Mouse (Mus musculus) midbrain, embryonic 12.5 days (tissue): ENCODE measurements at regions not wholly inside any gene's neighbourhood (a gene's known extent, or its start where the extent isn't known, plus 50 kb on each side); places are given as distances from the start of the nearest gene placed in this dataset.

Experiments used
- ATAC-seq: fragments of 200-750 bp; cut with Nextera tagmentation; 2 replicates; pipeline ENCODE4 v1.8.0; 2017; ENCODE audit warnings: low read depth, moderate TSS enrichment, moderate library complexity; ENCODE audit not compliant: low FRiP score
- H3K27ac ChIP-seq: fragments of 300-500 bp; sonication (generic); replicated peaks from 2 replicates; pipeline ENCODE4 v1.5.1; 2016; ENCODE audit warnings: mild to moderate bottlenecking
- H3K27me3 ChIP-seq: fragments of 300-500 bp; sonication (generic); 2 replicates; pipeline ENCODE4 v1.6.1; 2016; ENCODE audit warnings: mild to moderate bottlenecking
- H3K36me3 ChIP-seq: fragments of 300-500 bp; sonication (generic); 2 replicates; pipeline ENCODE4 v1.6.1; 2016
- H3K4me1 ChIP-seq: fragments of 300-500 bp; sonication (generic); 2 replicates; pipeline ENCODE4 v1.6.1; 2016
- H3K4me2 ChIP-seq: fragments of 300-500 bp; sonication (generic); replicated peaks from 2 replicates; pipeline ENCODE4 v1.6.1; 2016; ENCODE audit warnings: mild to moderate bottlenecking, moderate library complexity
- H3K4me3 ChIP-seq: fragments of 300-500 bp; sonication (generic); 2 replicates; pipeline ENCODE4 v1.5.1; 2016; ENCODE audit warnings: mild to moderate bottlenecking
- H3K9ac ChIP-seq: fragments of 300-500 bp; sonication (generic); replicated peaks from 2 replicates; pipeline ENCODE4 v1.6.1; 2016; ENCODE audit warnings: mild to moderate bottlenecking, moderate library complexity
- H3K9me3 ChIP-seq: fragments of 300-500 bp; sonication (generic); 2 replicates; pipeline ENCODE4 v1.6.1; 2016; ENCODE audit warnings: mild to moderate bottlenecking
- WGBS: fragments of 180-500 bp; shearing (Covaris S2); methylation state at CpG from one replicate; pipeline ENCODE4 v1.1.7; 2016; 5-methylcytosine and 5-hydroxymethylcytosine counted together

DNA sequence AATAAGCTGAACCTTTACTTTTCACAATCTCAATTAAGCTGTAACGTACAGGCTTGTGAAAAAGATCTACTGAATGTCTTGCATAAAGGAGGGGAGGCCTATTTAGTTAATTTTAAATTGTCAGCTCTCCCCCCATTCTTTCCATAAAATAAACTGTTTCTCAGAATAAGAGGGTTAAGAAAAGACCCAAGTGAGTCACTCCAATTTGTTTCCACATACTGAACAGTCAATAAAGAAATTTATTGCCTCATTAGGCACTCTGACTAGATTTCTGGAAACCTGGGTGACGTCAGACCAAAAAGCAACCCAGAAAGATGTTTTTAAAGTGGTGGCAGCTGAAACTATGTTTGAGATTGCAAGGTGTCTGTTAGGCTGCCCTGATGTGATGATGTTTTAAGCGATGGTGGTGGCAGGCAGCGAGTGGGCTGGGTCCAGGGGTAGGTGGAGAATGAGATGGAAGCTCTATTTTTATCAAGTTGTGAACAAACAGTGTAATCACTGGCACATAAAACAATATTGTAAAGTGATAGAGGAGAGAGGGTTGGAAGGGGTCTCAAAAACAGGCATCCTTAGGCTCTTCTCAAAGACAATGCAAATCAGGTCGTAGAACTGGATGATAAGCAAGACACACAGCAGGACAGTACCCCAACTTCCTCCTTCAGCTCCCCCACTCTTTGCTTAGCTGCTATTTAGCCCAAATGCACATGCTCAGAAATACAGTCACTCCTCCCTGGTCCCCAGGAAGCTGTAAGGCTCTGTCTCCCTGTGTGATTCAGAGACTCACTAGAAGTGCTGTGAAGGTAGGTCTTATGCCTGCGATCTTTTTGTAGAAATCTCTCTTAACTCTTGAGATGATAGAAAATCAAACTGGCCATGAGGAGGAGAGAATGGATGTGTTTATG is 288.0 kb downstream of the Usp25 start:
- H3K4me3 ChIP-seq = no peak overlapping the region
- WGBS = 71% methylated on average over 6 of the region's 6 CpGs

DNA sequence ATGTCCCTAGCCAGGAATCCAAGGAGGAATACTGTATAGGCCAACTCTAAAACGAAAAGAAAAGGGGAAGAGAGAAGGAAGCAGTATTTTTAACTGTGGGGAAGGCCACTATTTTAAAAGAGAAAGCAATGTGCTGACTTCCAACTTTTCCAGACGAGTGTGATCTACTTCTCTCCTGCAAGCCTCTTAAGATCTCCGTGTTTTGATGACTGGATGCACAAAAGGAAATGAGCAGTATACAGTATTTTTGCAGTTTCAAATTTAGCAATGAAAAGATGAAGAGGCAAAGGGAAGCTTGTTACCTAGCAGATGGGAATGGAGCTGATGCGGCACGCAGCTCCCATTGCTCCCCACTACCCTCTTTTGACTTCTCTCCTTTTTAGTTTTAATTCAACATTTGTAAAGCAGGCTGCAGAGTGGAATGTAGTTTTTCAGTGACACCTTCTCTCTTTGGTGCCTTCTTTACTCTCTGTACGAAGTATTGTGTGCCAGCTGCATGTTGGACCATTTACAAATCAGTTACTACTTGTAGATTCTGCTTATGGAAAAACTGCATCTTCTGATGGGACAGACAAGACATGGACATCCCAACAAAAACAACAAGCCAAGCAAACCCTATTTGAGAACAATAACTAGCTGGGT is 287.2 kb downstream of the Usp25 start:
- no peak overlapping the region for H3K4me3 ChIP-seq
- H3K36me3 ChIP-seq = no peaks in the 10 kb centered on the region
- 75% methylated on average over 6 of the region's 6 CpGs for WGBS
- no peak overlapping the region for H3K27ac ChIP-seq
- H3K4me1 ChIP-seq = peaks cover 11% of the 10 kb centered on the region; the same call in 1 of the 2 replicates
- no peaks in the 10 kb centered on the region for H3K27me3 ChIP-seq
- no peak for ATAC-seq
- H3K9me3 ChIP-seq = no peaks in the 10 kb centered on the region
- H3K9ac ChIP-seq = no peak overlapping the region
- no peak overlapping the region for H3K4me2 ChIP-seq

More for the DNA sequence above, 288.0 kb downstream of the Usp25 start:
- Histone ChIP-seq H3K36me3 (no peaks in the 10 kb centered on the region), H3K4me1 (peaks cover 11% of the 10 kb centered on the region; the same call in 1 of the 2 replicates), H3K9ac (no peak overlapping the region), H3K4me2 (no peak overlapping the region), H3K27ac (no peak overlapping the region), H3K27me3 (no peaks in the 10 kb centered on the region), H3K9me3 (no peaks in the 10 kb centered on the region)
- ATAC-seq = no peak; the same call in 1 of the 2 replicates

DNA sequence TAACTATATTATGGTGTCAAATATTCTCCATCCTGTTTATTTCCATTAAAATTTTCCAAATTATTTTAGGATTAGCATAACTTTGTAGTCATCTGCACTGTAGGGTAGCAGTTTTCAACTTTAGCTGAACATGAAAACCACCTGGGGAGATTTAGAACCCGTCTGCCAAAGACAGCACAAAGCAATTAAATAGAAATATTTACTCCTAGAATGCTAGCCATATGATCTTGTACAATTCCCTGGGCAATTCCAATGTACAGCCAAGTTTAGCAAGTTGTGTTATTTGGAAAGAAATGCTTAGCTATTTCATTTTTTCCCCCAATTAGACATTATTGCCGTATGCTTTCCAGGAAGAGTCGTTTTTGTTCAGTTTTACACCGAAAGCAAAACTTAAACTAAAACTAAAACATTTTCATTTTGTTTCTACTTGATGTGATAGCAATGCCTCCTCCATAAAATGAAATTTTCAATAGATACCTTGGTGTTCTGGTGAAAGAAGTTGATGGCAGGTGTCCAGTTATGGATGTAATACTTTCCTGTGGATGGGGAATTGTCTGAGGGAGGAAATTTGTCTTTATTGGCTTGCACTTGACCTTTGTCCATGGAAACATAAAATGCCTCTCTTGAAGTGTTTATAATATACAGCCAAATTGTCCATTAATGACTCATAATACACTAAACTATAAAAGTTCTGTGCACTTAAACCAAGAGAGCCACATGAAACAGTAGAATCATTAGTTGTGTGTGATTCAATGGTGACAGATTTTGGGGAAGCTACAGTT is 282.3 kb downstream of the Usp25 start:
- 86% methylated on average over 4 of the region's 4 CpGs for WGBS
- no peak for ATAC-seq
- no peak overlapping the region for H3K4me3 ChIP-seq

DNA sequence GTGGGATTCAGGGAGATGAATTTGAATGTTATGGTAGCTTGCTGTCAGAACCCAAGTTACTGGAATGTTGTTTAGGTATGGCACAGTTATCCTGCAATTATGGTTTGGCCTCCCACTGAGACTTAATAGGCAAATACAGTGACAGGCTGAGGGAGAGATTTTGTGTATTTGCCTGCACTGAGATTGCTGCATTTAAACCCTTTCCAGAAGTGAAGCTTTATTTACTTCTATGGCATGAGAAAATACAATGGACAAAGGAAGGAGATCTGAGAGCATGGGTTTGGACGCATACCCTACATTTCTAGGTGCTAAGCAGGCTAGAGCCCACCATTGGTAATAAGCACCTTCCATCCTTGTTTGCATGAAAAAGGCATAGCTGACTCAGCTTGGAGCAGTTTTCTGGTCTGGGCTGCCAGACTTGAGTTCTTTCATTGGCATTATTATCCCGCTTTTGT is 278.8 kb downstream of the Usp25 start:
- H3K36me3 ChIP-seq = no peaks in the 10 kb centered on the region
- H3K9me3 ChIP-seq = no peaks in the 10 kb centered on the region
- H3K4me2 ChIP-seq = no peak overlapping the region
- peak overlapping the region; percentile 27 for H3K27ac ChIP-seq
- WGBS = 70% methylated on average over 2 of the region's 2 CpGs
- ATAC-seq = no peak
- no peak overlapping the region for H3K4me3 ChIP-seq
- H3K4me1 ChIP-seq = peaks cover 11% of the 10 kb centered on the region; the same call in 1 of the 2 replicates
- no peak overlapping the region for H3K9ac ChIP-seq
- H3K27me3 ChIP-seq = no peaks in the 10 kb centered on the region

More for the DNA sequence above, 282.3 kb downstream of the Usp25 start:
- Histone ChIP-seq H3K9me3 (no peaks in the 10 kb centered on the region), H3K4me2 (no peak overlapping the region), H3K9ac (no peak overlapping the region), H3K27me3 (no peaks in the 10 kb centered on the region), H3K4me1 (peaks cover 14% of the 10 kb centered on the region; the same call in 1 of the 2 replicates), H3K36me3 (no peaks in the 10 kb centered on the region), H3K27ac (no peak overlapping the region)

DNA sequence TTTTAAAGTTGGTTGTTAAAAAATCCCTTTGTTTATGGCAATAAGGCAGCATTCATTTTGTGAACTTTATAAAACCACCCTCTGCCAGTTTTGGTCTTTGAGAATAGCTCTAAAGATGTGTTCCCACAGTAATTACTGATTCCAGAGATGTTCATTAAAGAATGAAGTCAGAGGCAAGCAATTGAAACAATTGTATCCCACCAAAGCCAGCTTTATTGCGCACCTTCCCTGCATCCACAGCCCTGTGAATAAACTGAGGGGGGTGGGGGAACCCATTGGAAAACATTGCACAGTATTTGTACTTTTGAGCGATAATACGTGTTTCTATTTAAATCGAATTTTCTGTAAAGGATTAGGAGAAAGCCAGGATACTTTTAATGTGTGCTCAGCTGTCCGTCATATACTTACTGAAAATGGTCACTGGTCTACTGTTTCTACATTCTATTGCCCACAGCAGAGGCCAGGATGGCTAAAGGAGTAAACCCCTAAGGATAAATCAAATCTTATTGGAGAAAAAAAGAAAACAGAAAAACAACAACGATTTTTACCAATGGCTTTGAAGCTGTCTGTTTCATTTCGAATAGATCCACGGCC is 278.3 kb downstream of the Usp25 start:
- no peaks in the 10 kb centered on the region for H3K9me3 ChIP-seq
- no peaks in the 10 kb centered on the region for H3K27me3 ChIP-seq
- peak; percentile 72 for ATAC-seq
- WGBS = 71% methylated on average over 8 of the region's 8 CpGs
- H3K9ac ChIP-seq = no peak overlapping the region
- H3K4me1 ChIP-seq = peaks cover 11% of the 10 kb centered on the region; the same call in 1 of the 2 replicates
- peak overlapping the region; percentile 27 for H3K27ac ChIP-seq
- no peak overlapping the region for H3K4me2 ChIP-seq
- H3K36me3 ChIP-seq = no peaks in the 10 kb centered on the region
- H3K4me3 ChIP-seq = no peak overlapping the region

DNA sequence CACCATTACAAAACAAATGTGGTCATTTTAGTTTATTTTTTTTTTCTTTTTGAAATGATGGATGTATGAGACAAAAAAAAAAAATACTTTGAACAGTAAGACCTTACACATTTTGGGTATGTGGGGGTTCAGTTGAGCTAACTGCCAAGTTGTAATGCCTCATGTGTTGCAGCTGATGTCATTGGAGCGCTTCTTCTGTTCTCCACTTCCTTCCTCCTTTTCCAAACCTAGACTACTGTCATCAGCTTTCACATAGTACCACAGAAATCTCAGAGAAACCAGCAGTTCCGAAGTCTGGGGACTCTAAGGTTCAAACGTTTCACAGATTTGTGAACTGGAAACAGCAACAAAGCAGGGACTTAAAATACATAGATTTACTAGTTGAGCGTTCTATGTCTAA is 270.7 kb downstream of the Usp25 start:
- Histone ChIP-seq H3K4me3 (no peak overlapping the region), H3K4me2 (no peak overlapping the region), H3K4me1 (peaks cover 5% of the 10 kb centered on the region; the same call in 1 of the 2 replicates), H3K9ac (no peak overlapping the region), H3K27ac (no peak overlapping the region), H3K27me3 (no peaks in the 10 kb centered on the region), H3K36me3 (no peaks in the 10 kb centered on the region), H3K9me3 (no peaks in the 10 kb centered on the region)
- 90% methylated on average over 4 of the region's 4 CpGs for WGBS
- no peak for ATAC-seq

DNA sequence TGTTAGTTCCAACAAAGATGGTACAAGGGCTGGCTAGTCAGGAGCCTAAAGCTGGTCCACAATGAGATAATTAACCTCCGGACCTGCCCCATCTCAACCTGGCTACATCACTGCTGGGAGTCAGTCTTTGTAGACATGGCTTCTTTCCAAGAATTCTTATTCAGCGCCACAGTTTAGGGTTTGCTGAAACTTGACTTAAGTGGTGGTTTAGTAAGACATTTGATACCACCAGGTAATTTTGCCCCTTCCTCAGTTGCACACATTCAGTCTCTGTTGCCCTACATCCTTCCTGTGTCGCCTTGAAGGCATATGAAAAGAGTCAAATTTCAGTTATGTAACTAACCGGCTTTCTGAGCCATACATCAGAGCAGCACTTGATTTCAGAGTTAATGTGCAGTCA is 266.4 kb downstream of the Usp25 start:
- Histone ChIP-seq H3K27ac (no peak overlapping the region), H3K36me3 (no peaks in the 10 kb centered on the region), H3K27me3 (no peaks in the 10 kb centered on the region), H3K4me3 (no peak overlapping the region), H3K4me2 (no peak overlapping the region), H3K9ac (no peak overlapping the region), H3K9me3 (no peaks in the 10 kb centered on the region), H3K4me1 (peaks cover 7% of the 10 kb centered on the region; the same call in 1 of the 2 replicates)
- ATAC-seq = no peak
- WGBS = 80% methylated on average over 4 of the region's 4 CpGs

DNA sequence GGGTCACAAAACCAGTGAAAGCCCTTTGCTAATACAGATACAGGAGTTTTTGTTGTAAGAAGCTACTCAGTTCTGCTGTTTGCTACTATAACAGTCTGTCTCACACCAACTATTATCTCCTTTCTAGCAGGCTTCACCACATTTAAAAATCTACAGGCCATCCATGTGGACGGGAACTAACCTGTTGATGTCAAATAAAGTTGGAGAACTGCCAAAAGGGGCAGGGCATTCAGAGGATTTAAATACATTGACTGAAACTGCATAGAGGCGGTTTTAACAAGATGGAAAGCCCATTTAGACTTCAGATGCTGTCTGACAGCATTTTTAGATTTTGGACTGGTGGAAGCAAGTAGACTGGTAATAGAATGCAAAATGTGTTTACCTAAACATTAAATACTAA is 266.0 kb downstream of the Usp25 start:
- ATAC-seq = no peak

DNA sequence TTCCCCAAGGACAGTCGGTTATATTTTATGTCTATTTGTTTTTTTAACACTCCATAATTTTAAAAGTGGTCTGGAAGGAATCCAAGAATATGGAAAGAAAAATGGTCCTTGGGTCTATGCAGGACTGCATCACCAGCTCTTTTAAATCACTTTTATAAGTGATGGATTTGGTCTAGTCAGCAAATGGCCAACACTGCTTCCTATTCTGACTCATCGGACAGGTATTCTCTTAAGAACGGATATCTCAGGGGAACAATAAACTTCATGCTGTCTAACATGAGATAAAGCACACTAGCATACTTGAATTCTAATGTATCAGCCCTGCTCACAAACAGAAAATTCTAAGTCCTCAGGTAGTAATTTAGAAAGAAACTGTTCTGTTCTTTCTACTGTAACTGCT is 259.8 kb downstream of the Usp25 start:
- Histone ChIP-seq H3K36me3 (no peaks in the 10 kb centered on the region), H3K27me3 (no peaks in the 10 kb centered on the region), H3K4me1 (no peaks in the 10 kb centered on the region), H3K9ac (no peak overlapping the region), H3K4me3 (no peak overlapping the region), H3K9me3 (no peaks in the 10 kb centered on the region), H3K27ac (no peak overlapping the region), H3K4me2 (no peak overlapping the region)
- WGBS = 83% methylated on average over 3 of the region's 3 CpGs
- ATAC-seq = no peak

More for the DNA sequence above, 266.0 kb downstream of the Usp25 start:
- 57% methylated on average over 2 of the region's 2 CpGs for WGBS
- Histone ChIP-seq H3K27ac (no peak overlapping the region), H3K4me3 (no peak overlapping the region), H3K9ac (no peak overlapping the region), H3K27me3 (no peaks in the 10 kb centered on the region), H3K4me1 (peaks cover 7% of the 10 kb centered on the region; the same call in 1 of the 2 replicates), H3K36me3 (no peaks in the 10 kb centered on the region), H3K4me2 (no peak overlapping the region), H3K9me3 (no peaks in the 10 kb centered on the region)

DNA sequence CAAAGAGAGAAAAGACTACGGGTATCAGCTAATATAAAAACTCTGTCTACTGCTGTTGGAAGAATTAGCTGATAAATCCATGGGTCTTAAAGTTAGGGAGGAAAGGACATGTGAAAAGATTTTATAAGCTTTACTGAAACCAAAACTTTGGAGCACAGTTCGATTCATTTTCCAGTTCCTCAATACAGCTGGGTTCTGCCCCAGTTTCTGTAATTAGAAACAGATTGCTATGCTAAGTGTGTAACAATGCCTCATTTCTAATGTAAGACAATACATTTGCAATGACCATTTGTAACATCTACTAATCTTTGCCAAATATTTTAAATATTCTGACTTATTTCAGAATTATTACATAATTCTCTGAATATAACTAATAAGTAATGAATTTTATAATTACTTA is 255.4 kb downstream of the Usp25 start:
- WGBS = 88% methylated on average over 2 of the region's 2 CpGs
- H3K4me1 ChIP-seq = no peaks in the 10 kb centered on the region
- no peak for ATAC-seq
- H3K27ac ChIP-seq = no peak overlapping the region
- no peak overlapping the region for H3K4me3 ChIP-seq
- H3K36me3 ChIP-seq = no peaks in the 10 kb centered on the region
- no peak overlapping the region for H3K9ac ChIP-seq
- no peaks in the 10 kb centered on the region for H3K9me3 ChIP-seq
- no peak overlapping the region for H3K4me2 ChIP-seq
- no peaks in the 10 kb centered on the region for H3K27me3 ChIP-seq

DNA sequence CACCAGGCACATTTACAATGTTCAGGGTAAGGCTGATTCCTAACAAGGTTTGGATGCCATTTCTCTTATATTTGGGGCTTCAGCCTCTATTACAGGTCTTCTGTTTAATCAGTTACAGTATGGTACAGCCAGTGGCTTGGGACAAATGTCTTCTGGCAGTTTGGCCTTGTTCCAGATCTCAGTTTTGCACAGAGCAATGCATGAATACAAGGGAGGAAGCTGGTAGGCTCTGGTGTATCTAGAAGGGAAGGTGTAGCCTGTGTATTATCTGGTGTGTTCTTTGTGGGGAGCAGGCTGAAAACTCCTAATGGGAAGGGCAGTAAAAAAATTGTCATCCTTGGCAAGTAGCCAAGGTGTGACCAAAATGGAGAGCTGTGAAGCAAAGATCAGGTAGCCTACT is 254.2 kb downstream of the Usp25 start:
- H3K9me3 ChIP-seq = no peaks in the 10 kb centered on the region
- H3K4me2 ChIP-seq = no peak overlapping the region
- no peak overlapping the region for H3K4me3 ChIP-seq
- no peaks in the 10 kb centered on the region for H3K36me3 ChIP-seq
- H3K9ac ChIP-seq = no peak overlapping the region
- H3K4me1 ChIP-seq = no peaks in the 10 kb centered on the region
- no peak overlapping the region for H3K27ac ChIP-seq
- no peaks in the 10 kb centered on the region for H3K27me3 ChIP-seq
- ATAC-seq = no peak
